Comparison of ENCODE assay signal across 8 mouse cellular contexts in genomic region chr3:158560891-158561255, GRCm38 (mm10). TPM values are rescaled to one million over a fixed set of nuclear protein-coding genes. Genes with fewer than 3 reads are reported as not detected.
DNase-seq lines count a peak whose midpoint lies in the region; ATAC-seq lines count a peak whose summit lies in the region.

No protein-coding gene starts in this region.

- intact Hi-C loops in left cerebral cortex, postnatal 25 days (cut with DNase I) = loop anchor here (1.0 to 10.0 kb wide), 9 partner anchors 146 to 984 kb away; no protein-coding TSS in a partner anchor

- peak; percentile 4 for ATAC-seq in forebrain, embryonic 16.5 days
- ATAC-seq in neural tube, embryonic 14.5 days (ENCODE audit: low read depth) = peak; percentile 33

- WGBS in forebrain, embryonic 16.5 days = 3% methylated on average over 16 of the region's 16 CpGs
- under 1% methylated on average over 16 of the region's 16 CpGs for WGBS in neural tube, embryonic 14.5 days

- peak overlapping the region; percentile 74 for H3K4me2 ChIP-seq in forebrain, embryonic 16.5 days (ENCODE audit: low read length)
- peak overlapping the region; percentile 56 for H3K4me2 ChIP-seq in neural tube, embryonic 14.5 days (ENCODE audit: low read depth, low read length)

- H3K9ac ChIP-seq in forebrain, embryonic 16.5 days (replicated peaks; ENCODE audit: low read depth, low read length) = peak overlapping the region; percentile 92
- peak overlapping the region; percentile 97 for H3K9ac ChIP-seq in neural tube, embryonic 14.5 days (replicated peaks; ENCODE audit: low read depth, low read length)

- H3K4me3 ChIP-seq in forebrain, embryonic 16.5 days (replicated peaks; ENCODE audit: low read length) = peak overlapping the region; percentile 70
- peak overlapping the region; percentile 88 for H3K4me3 ChIP-seq in neural tube, embryonic 14.5 days (ENCODE audit: low read depth, low read length)

- H3K27me3 ChIP-seq in forebrain, embryonic 16.5 days (replicated peaks; ENCODE audit: control insufficient read depth, insufficient read depth, low read length) = no peaks in the 10 kb centered on the region
- no peaks in the 10 kb centered on the region; the same call in 1 of the 2 replicates for H3K27me3 ChIP-seq in neural tube, embryonic 14.5 days (ENCODE audit: control insufficient read depth, insufficient read depth, low read length)

- no peaks in the 10 kb centered on the region for H3K9me3 ChIP-seq in forebrain, embryonic 16.5 days (ENCODE audit: control insufficient read depth, low read length)
- H3K9me3 ChIP-seq in neural tube, embryonic 14.5 days (ENCODE audit: control insufficient read depth, low read length) = no peaks in the 10 kb centered on the region

- peak overlapping the region; percentile 98 for H3K27ac ChIP-seq in forebrain, embryonic 16.5 days (ENCODE audit: low read length)
- peak overlapping the region; percentile 94 for H3K27ac ChIP-seq in neural tube, embryonic 14.5 days (ENCODE audit: low read depth, low read length)

- H3K4me1 ChIP-seq in forebrain, embryonic 16.5 days (replicated peaks; ENCODE audit: control insufficient read depth, insufficient read depth, low read length) = peaks cover 15% of the 10 kb centered on the region
- H3K4me1 ChIP-seq in neural tube, embryonic 14.5 days (ENCODE audit: control insufficient read depth, insufficient read depth, low read length) = 0 out of 2 replicates have a peak, but pooled peaks cover 7% of the 10 kb centered on the region

- peak; percentile 17 for DNase-seq in embryo, embryonic 10 days (ENCODE audit: low spot score)
- DNase-seq in embryo, embryonic 10.5 days (ENCODE audit: low spot score) = no peak
- DNase-seq in ES-CJ7 (ENCODE audit: low read depth, low spot score) = peak; percentile 12
- DNase-seq in left cerebral cortex, postnatal 25 days (ENCODE audit: low spot score in 2 of 2) = peak; percentile 44 to 49
- no peak for DNase-seq in adrenal gland, adult 8-10 months
- DNase-seq in ovary, postnatal 14 days (ENCODE audit: low spot score) = no peak

- no peaks in the 10 kb centered on the region for H3K36me3 ChIP-seq in forebrain, embryonic 16.5 days (ENCODE audit: control insufficient read depth, insufficient read depth)
- no peaks in the 10 kb centered on the region for H3K36me3 ChIP-seq in neural tube, embryonic 14.5 days (ENCODE audit: control insufficient read depth, insufficient read depth, low read length)

RNA-seq across cellular contexts. Expression of gene Lrrc7, which starts 1.1 kb away (rescaled TPM):
- polyA plus RNA-seq in forebrain, embryonic 16.5 days (2015; fragmentation: Nextera tagmentation; extraction: Ambion mirVana) = 13.0 and 19.3 TPM in 2 replicates
- total RNA-seq in left cerebral cortex, postnatal 25 days (2021) = 100 to 1,000 TPM; 121 to 134 TPM
- polyA plus RNA-seq in neural tube, embryonic 14.5 days (2014; fragmentation: Nextera tagmentation; extraction: Ambion mirVana) = 18.1 and 22.5 TPM in 2 replicates
- total RNA-seq in adrenal gland, adult 8-10 months (2022) = under 1 TPM; 0.17 to 0.34 (median 0.25) TPM

Comparison
In these comparisons a context has a peak if more than half of its experiments do, and no peak if none do; other contexts are left out.
1. DNase-seq: peak in embryo, embryonic 10 days (single experiment), ES-CJ7 (single experiment) and left cerebral cortex, postnatal 25 days (2 of 2); none in embryo, embryonic 10.5 days (single experiment), adrenal gland, adult 8-10 months (single experiment) and ovary, postnatal 14 days (single experiment).
2. RNA of gene Lrrc7, which starts 1.1 kb away (total RNA-seq): 121 to 134 TPM in left cerebral cortex, postnatal 25 days; 0.17 to 0.34 TPM in adrenal gland, adult 8-10 months; every median in the first group is over 10 times any median in the second.